Mouse (Mus musculus) kidney, embryonic 15.5 days (tissue): ENCODE measurements at regions not wholly inside any gene's neighbourhood (a gene's known extent, or its start where the extent isn't known, plus 50 kb on each side); places are given as distances from the start of the nearest gene placed in this dataset.

ENCODE experiments used
- ATAC-seq: fragments of 200-750 bp; cut with Nextera tagmentation; replicated peaks from 2 replicates; pipeline ENCODE4 v1.8.0; 2017; ENCODE audit warnings: moderate TSS enrichment; ENCODE audit not compliant: low FRiP score
- H3K27ac ChIP-seq: fragments of 300-500 bp; sonication (generic); 2 replicates; pipeline ENCODE4 v1.5.1; 2015; ENCODE audit warnings: mild to moderate bottlenecking, inconsistent platforms
- H3K27me3 ChIP-seq: fragments of 300-500 bp; sonication (generic); 2 replicates; pipeline ENCODE4 v1.6.1; 2015; ENCODE audit warnings: inconsistent platforms
- H3K36me3 ChIP-seq: fragments of 300-500 bp; sonication (generic); 2 replicates; pipeline ENCODE4 v1.6.1; 2015; ENCODE audit warnings: inconsistent platforms
- H3K4me1 ChIP-seq: fragments of 300-500 bp; sonication (generic); 2 replicates; pipeline ENCODE4 v1.6.1; 2015; ENCODE audit warnings: inconsistent platforms
- H3K4me2 ChIP-seq: fragments of 300-500 bp; sonication (generic); 2 replicates; pipeline ENCODE4 v1.6.1; 2015; ENCODE audit warnings: moderate library complexity, mild to moderate bottlenecking, inconsistent platforms
- H3K4me3 ChIP-seq: fragments of 300-500 bp; sonication (generic); replicated peaks from 2 replicates; pipeline ENCODE4 v1.5.1; 2015; ENCODE audit warnings: mild to moderate bottlenecking, inconsistent platforms
- H3K9ac ChIP-seq: fragments of 300-500 bp; sonication (generic); 2 replicates; pipeline ENCODE4 v1.6.1; 2015; ENCODE audit warnings: mild to moderate bottlenecking, inconsistent platforms
- H3K9me3 ChIP-seq: fragments of 300-500 bp; sonication (generic); replicated peaks from 2 replicates; pipeline ENCODE4 v1.6.1; 2016; ENCODE audit warnings: inconsistent platforms
- WGBS: fragments of 180-500 bp; shearing (Covaris S2); methylation state at CpG from one replicate; pipeline ENCODE4 v1.1.7; 2015; ENCODE audit warnings: mixed read lengths; 5-methylcytosine and 5-hydroxymethylcytosine counted together

DNA sequence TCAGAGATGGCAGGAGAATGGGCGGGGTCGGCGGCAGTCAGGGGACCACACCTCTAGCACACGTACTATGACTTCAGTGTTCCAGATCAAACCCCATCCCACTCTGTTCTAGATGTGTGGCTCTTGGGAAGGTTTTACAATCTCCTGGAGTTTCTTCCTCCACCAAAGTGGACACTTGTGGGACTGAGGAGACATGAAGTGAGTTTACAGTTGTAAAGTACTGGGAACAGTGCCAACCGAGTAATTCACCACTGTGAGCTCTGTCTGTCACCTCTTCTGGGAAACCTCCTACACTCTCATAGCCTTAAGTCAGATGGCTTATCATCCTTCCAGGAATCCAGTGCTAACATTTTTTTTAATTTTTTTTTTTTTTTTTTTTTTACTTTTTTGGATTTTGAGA lies 209.1 kb downstream of the Xxylt1 start:
- no peak overlapping the region for H3K4me2 ChIP-seq
- H3K27ac ChIP-seq = no peak overlapping the region
- H3K4me3 ChIP-seq = no peak overlapping the region
- H3K9me3 ChIP-seq = peaks cover 2% of the 10 kb centered on the region; the same call in 1 of the 2 replicates
- no peaks in the 10 kb centered on the region for H3K27me3 ChIP-seq
- no peaks in the 10 kb centered on the region for H3K36me3 ChIP-seq
- ATAC-seq = no peak
- H3K4me1 ChIP-seq = peaks cover 50% of the 10 kb centered on the region
- H3K9ac ChIP-seq = no peak overlapping the region
- whole genome bisulfite sequencing = 82% methylated on average over 5 of the region's 5 CpGs

GRCm38 (mm10) chr16:30873493-30874211 lies 207.6 kb downstream of the Xxylt1 start:
- no peak for ATAC-seq
- WGBS = 31% methylated on average over 26 of the region's 26 CpGs

DNA sequence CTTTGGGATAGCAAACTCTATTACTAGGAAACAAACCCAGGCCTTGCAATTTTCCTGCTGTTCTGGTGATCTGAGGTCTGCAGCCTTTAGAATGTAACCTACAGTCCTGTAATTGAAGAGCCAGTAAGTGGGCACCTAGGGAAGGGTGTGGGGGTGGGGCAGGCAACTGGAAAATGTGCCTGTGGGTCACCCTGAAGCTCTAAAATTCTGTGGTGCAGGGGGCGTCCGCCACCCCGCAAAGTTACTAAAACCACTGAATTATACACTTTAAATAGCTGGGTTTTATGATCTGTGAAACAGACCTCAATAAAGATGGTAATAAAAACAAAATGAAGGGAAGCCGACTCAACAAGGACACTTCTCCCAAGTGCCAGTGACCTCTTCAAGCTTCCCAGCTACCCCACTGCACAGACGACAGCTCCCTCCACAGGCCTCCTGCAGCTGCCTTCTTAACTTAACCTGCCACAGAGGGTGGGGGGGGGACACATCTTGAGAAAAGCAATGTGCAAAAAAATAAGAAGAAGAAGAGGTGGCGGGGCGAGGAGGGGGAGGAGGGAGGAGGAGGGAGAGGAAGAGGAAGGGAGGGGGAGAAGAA lies 205.9 kb downstream of the Xxylt1 start:
- Histone ChIP-seq H3K4me1 (peaks cover 40% of the 10 kb centered on the region), H3K9me3 (no peaks in the 10 kb centered on the region), H3K4me2 (no peak overlapping the region), H3K36me3 (no peaks in the 10 kb centered on the region), H3K4me3 (no peak overlapping the region), H3K9ac (no peak overlapping the region), H3K27me3 (no peaks in the 10 kb centered on the region), H3K27ac (peak overlapping the region; percentile 56; the same call in 1 of the 2 replicates)
- 27% methylated on average over 7 of the region's 7 CpGs for WGBS
- ATAC-seq = no peak; the same call in 1 of the 2 replicates

More at GRCm38 (mm10) chr16:30873493-30874211, 207.6 kb downstream of the Xxylt1 start:
- H3K4me1 ChIP-seq = peaks cover 50% of the 10 kb centered on the region
- no peaks in the 10 kb centered on the region for H3K27me3 ChIP-seq
- no peak overlapping the region for H3K4me3 ChIP-seq
- H3K4me2 ChIP-seq = peak overlapping the region; percentile 36
- H3K9ac ChIP-seq = no peak overlapping the region
- no peaks in the 10 kb centered on the region for H3K36me3 ChIP-seq
- H3K27ac ChIP-seq = no peak overlapping the region
- no peaks in the 10 kb centered on the region for H3K9me3 ChIP-seq

DNA sequence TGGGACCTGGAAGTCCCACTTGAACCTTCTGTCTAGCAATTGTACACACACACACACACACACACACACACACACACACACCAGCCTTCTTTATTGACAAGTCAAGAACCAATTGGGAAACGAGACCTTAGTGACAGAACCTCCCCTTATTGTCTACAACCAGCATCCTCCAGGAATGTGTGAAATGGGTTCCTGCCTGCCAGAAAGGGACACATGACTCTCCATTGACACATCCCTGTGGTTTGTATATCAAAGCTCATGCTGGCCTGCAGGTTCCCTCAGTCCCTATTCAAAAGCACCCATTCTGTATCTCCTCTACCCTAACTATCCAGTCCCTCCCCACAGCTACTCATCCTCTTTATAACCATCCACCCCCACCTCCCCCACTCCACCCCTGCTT lies 202.4 kb downstream of the Xxylt1 start:
- no peaks in the 10 kb centered on the region for H3K9me3 ChIP-seq
- H3K27ac ChIP-seq = no peak overlapping the region
- WGBS = 69% methylated on average over 1 of the region's 1 CpGs
- no peaks in the 10 kb centered on the region for H3K27me3 ChIP-seq
- H3K4me3 ChIP-seq = no peak overlapping the region
- H3K9ac ChIP-seq = no peak overlapping the region
- H3K4me1 ChIP-seq = peaks cover 19% of the 10 kb centered on the region
- H3K4me2 ChIP-seq = no peak overlapping the region
- no peaks in the 10 kb centered on the region for H3K36me3 ChIP-seq
- ATAC-seq = no peak

- Histone ChIP-seq H3K4me2 (no peak overlapping the region), H3K4me1 (peaks cover 11% of the 10 kb centered on the region), H3K36me3 (no peaks in the 10 kb centered on the region), H3K27ac (no peak overlapping the region), H3K27me3 (no peaks in the 10 kb centered on the region), H3K9ac (no peak overlapping the region), H3K4me3 (no peak overlapping the region), H3K9me3 (no peaks in the 10 kb centered on the region)
- WGBS = 98% methylated on average over 1 of the region's 1 CpGs
- ATAC-seq = no peak
Measured at GRCm38 (mm10) chr16:30879878-30880277, 201.4 kb downstream of the Xxylt1 start.

GRCm38 (mm10) chr16:30880682-30881081 lies 200.6 kb downstream of the Xxylt1 start:
- peaks cover 3% of the 10 kb centered on the region for H3K4me1 ChIP-seq

DNA sequence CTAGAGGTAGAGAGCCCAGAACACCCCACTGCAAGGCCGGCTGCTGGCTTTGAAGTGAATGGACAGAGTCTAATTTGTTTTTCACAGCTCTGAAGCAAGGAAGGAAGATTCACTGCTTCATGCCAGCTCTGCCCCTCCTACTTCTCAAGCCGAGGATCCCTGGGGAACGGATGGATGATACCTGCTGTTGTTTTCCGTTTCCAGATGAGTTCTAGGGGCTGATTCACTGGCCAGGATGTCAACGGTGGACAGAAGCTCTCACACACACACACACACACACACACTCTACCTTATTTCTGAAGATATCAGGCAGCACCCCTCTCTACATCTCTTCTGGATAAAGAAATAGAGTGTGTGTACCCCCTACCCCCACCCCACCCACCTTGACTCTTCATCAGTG lies 200.0 kb downstream of the Xxylt1 start:
- no peaks in the 10 kb centered on the region for H3K36me3 ChIP-seq
- 23% methylated on average over 5 of the region's 5 CpGs for WGBS

More at GRCm38 (mm10) chr16:30880682-30881081, 200.6 kb downstream of the Xxylt1 start:
- WGBS = 67% methylated on average over 3 of the region's 3 CpGs
- H3K4me2 ChIP-seq = no peak overlapping the region
- H3K36me3 ChIP-seq = no peaks in the 10 kb centered on the region
- H3K4me3 ChIP-seq = no peak overlapping the region
- no peak overlapping the region for H3K9ac ChIP-seq
- no peak overlapping the region for H3K27ac ChIP-seq
- no peaks in the 10 kb centered on the region for H3K27me3 ChIP-seq
- no peak for ATAC-seq
- no peaks in the 10 kb centered on the region for H3K9me3 ChIP-seq

DNA sequence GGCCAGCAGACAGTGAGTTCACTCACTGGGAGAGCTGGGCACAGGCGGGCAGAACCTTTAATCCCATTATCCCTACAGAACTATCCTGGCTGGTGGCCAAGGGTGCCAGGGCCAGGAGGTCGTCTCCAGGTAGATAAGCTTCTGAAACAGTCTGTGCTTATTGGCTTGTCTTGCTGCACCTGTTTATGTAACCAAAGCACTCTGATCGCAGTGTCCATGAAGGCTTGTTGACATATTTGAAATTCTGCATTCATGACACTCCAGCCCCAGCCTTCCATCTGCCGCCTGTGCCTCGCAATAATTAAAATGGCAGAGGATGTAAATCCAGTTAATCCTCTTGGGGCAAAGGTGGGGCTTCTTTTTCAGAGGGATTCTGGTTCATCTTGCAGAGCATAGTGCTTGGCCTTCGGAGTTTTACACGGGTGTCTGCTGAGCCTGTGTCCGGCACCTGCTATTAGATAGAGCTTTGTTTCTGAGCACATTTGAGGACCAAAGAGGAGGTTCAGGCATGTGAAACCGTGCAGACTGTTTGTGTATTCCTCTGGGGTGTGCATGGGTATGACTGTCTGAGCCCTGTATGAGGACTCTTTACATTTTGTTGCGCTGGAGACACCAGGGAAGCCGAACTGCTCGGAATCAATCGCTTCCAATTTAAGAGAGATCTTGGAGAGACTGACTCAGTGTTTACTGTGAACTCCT lies 197.6 kb downstream of the Xxylt1 start:
- H3K4me1 ChIP-seq = no peaks in the 10 kb centered on the region
- ATAC-seq = no peak
- no peak overlapping the region for H3K27ac ChIP-seq
- WGBS = 79% methylated on average over 13 of the region's 13 CpGs
- no peaks in the 10 kb centered on the region for H3K27me3 ChIP-seq
- H3K4me3 ChIP-seq = no peak overlapping the region
- no peaks in the 10 kb centered on the region for H3K9me3 ChIP-seq
- H3K9ac ChIP-seq = no peak overlapping the region
- no peak overlapping the region for H3K4me2 ChIP-seq
- no peaks in the 10 kb centered on the region for H3K36me3 ChIP-seq

More for the DNA sequence above, 200.0 kb downstream of the Xxylt1 start:
- ATAC-seq = no peak
- Histone ChIP-seq H3K27ac (no peak overlapping the region), H3K9me3 (no peaks in the 10 kb centered on the region), H3K4me2 (no peak overlapping the region), H3K27me3 (no peaks in the 10 kb centered on the region), H3K9ac (no peak overlapping the region), H3K4me3 (no peak overlapping the region), H3K4me1 (no peaks in the 10 kb centered on the region)

DNA sequence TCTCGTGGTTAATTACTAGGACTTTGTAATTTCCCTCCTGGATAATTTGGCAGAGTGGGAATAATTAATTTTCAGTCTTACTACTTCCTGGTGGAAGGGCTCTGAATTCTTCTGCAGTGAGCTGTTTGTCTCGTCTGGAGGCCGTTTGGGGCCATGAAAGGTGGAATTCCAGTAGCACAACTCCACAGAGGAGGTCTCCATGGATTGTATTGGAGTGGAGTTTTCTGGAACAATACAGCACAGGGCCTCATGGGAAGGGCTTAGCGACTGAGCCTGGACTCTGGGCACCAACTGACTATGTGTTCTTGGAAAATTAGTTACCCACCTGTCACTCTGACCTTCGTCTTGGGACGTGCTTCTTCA lies 197.1 kb downstream of the Xxylt1 start:
- H3K4me2 ChIP-seq = no peak overlapping the region
- no peak overlapping the region for H3K27ac ChIP-seq
- no peak overlapping the region for H3K9ac ChIP-seq
- H3K4me1 ChIP-seq = no peaks in the 10 kb centered on the region
- no peaks in the 10 kb centered on the region for H3K9me3 ChIP-seq
- no peak overlapping the region for H3K4me3 ChIP-seq
- H3K27me3 ChIP-seq = no peaks in the 10 kb centered on the region
- 58% methylated on average over 6 of the region's 6 CpGs for WGBS
- no peak for ATAC-seq
- no peaks in the 10 kb centered on the region for H3K36me3 ChIP-seq

DNA sequence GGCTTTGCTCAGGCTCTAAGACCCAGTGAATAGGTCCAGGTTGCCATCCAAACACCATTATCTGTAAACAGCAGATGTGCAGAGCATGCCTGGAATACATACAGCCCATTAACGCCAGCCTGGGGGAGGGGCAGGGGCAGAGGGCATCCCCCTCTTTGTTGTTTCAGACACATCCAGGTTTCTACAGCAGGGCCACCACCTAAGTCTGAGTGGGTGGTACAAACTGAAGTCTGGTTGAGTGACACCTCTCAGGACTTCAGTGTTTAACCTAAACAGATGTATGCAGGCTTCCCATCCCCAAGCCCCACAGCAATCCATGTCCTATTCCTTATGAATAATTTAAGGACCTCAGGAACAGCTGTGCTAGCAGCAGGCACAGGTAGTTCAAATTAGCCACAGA lies 194.2 kb downstream of the Xxylt1 start:
- Histone ChIP-seq H3K4me1 (no peaks in the 10 kb centered on the region), H3K27ac (no peak overlapping the region), H3K9ac (no peak overlapping the region), H3K4me3 (no peak overlapping the region), H3K27me3 (no peaks in the 10 kb centered on the region), H3K36me3 (no peaks in the 10 kb centered on the region), H3K4me2 (no peak overlapping the region), H3K9me3 (0 out of 2 replicates have a peak, but pooled peaks cover 3% of the 10 kb centered on the region)
- no peak for ATAC-seq
- WGBS = 33% methylated on average over 1 of the region's 1 CpGs

DNA sequence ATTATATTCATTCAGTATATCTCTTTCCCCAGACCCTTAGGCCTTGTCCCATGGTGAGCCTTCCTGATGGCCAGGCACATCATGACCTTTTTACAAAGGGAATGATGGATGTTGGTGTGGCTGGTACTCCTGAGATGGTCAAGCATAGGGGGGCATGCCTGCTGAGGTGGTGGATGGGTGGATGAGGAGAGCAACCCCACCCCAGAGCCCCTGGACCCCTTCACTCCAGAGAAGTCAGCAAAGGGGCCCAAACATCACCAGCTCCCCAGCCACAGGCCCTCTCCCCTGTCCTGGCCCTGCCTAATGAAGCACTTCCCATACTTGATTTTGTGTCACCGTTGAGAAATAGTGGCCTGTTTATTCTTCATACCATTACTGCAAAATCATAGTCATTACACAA lies 193.7 kb downstream of the Xxylt1 start:
- H3K27ac ChIP-seq = no peak overlapping the region
- no peaks in the 10 kb centered on the region for H3K4me1 ChIP-seq
- H3K9ac ChIP-seq = no peak overlapping the region
- 0 out of 2 replicates have a peak, but pooled peaks cover 3% of the 10 kb centered on the region for H3K9me3 ChIP-seq
- H3K27me3 ChIP-seq = no peaks in the 10 kb centered on the region
- WGBS = 96% methylated on average over 1 of the region's 1 CpGs
- no peak for ATAC-seq
- no peaks in the 10 kb centered on the region for H3K36me3 ChIP-seq
- no peak overlapping the region for H3K4me2 ChIP-seq
- H3K4me3 ChIP-seq = no peak overlapping the region

DNA sequence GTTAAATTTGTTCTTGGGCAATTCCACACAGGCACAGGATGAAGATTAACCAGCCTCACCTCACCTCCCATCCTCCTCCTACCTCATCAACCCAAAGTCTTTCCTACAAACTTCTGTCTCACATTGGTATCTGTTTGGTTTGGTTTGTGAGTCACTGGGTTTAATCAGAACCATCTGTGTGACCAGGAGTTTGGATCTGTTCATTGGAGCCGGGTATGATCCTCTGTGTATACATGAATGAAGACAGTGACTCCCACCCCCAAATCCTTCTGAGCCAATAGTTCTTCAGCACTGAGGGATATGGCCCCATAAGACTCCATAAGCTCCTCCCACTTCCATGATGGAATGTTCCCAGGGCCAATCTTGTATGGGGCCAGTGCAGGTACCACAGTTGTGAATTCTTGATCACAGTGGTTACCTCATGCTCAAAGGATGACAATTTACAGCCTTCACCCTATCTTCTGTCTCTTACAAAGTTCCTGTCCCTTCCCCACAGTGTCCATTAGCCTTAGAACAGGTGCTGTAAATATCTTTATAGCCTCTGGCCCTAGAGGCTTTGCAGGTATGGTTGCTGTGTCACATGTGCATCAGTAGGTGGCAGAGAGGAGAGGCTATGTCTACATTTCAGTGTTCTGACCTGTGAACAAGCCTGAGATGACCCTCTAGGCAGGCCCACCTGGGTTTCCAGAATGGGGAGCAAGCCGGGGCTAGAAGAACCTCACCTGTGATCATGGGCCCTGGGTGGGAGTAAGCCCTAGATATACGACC lies 192.5 kb downstream of the Xxylt1 start:
- H3K9ac ChIP-seq = no peak overlapping the region
- no peak for ATAC-seq
- H3K9me3 ChIP-seq = 0 out of 2 replicates have a peak, but pooled peaks cover 3% of the 10 kb centered on the region
- H3K4me3 ChIP-seq = no peak overlapping the region
- no peak overlapping the region for H3K27ac ChIP-seq
- H3K27me3 ChIP-seq = no peaks in the 10 kb centered on the region
- 78% methylated on average over 3 of the region's 3 CpGs for WGBS
- no peaks in the 10 kb centered on the region for H3K36me3 ChIP-seq
- no peaks in the 10 kb centered on the region for H3K4me1 ChIP-seq
- H3K4me2 ChIP-seq = no peak overlapping the region
